Mouse (Mus musculus): ENCODE measurements around the gene Ndufs5.

GRCm38 (mm10) chr4:123677060-123677804 is 40.8 kb downstream of the Ndufs5 start:
- no peak for TF ChIP-seq CTCF (IDR thresholded peaks at IDR 0.05; ENCODE audit: extremely low read depth, insufficient read length, insufficient replicate concordance, low read depth, low read length)
- TF ChIP-seq POLR2A (IDR thresholded peaks at IDR 0.05; ENCODE audit: low read depth, low read length) = no peak

All from small intestine, adult 2 months (tissue).